Mouse (Mus musculus): ENCODE results near the gene Dclk1.

DNA sequence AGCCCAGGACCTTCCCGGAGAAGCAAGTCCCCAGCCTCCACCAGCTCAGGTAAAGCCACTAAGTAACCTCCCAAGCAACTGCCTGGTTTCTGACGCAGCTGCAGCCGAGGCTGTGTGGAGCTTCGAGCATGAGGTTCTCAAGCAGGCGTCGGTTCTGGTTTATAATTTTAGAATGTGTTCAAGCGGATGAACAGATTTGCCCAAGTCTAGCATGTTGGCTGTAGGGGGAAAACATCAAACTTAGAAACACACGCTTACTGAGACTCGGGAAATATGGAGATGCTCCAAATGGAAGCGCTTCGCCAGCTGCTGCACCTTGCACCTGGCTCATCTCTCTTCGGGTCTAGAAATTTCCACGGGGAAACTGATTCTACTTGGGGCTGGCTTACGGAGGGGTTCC is 208.9 kb downstream of the Dclk1 start:
- TF ChIP-seq CTCF (IDR thresholded peaks at IDR 0.05; ENCODE audit: low read depth, low read length) (no peak), POLR2AphosphoS5 (IDR thresholded peaks at IDR 0.05; ENCODE audit: insufficient replicate concordance, low read depth, low read length) (no peak), GATA1 (IDR thresholded peaks at IDR 0.05; ENCODE audit: borderline replicate concordance, low read length) (no peak)
